Mouse (Mus musculus): ENCODE results near the gene Lmod1.
"Not testable (repeated sequence)": the region's sequence is repeated elsewhere in the genome, so short reads cannot be mapped to it uniquely, and the experiment has no call there.

Lmod1 gene

GRCm38 (mm10) chr1:135361491-135361890 is 36.9 kb downstream of the Lmod1 start:
- in situ Hi-C loops (cut with MseI, MboI): loop anchor here in 1 of 2 experiments (5.0 to 25.0 kb wide), 3 partner anchors 97 to 374 kb away; no protein-coding TSS in a partner anchor

DNA sequence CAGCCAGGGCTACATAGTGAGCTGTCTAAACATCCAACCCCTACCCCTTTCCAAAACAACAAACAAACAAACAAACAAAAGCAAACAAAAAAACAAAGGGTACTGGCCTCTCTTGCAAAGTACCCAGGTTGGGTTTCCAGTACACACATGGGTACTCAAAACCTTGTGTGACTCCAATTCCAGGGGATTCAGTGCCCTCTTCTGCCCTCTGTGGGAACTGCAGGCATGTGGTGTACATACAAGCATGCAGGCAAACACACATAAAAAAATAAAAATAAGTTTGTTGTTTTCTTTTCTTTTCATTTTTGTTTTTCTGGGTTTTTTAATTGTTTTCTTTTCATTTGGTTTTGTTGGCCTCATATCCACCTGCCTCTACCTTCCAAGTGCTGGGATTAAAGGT is 37.5 kb downstream of the Lmod1 start:
- in situ Hi-C loops (cut with MseI, MboI): loop anchor here in 1 of 2 experiments (5.0 to 25.0 kb wide), 3 partner anchors 97 to 375 kb away; no protein-coding TSS in a partner anchor

DNA sequence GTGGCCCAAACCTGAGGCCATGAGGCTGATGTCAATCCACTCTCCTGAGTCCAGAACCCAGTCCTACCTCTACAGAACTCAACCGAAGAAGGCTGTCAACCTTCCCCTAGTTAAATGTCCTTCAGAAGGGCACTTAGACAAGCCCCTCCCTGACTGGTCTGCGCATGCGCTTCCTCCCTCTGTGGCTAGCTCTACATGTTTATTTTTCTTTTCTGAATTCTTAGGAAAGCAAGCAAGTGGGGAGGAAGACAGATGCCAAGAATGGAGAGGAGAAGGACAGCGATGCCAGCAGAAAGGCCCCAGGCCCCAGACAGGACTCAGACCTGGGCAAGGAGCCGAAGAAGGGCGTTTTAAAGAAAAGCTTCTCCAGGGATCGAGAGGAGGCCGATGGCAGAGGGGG is 38.8 kb downstream of the Lmod1 start:
- in situ Hi-C loops (cut with MseI, MboI): loop anchor here in 1 of 2 experiments (5.0 to 25.0 kb wide), 3 partner anchors 99 to 376 kb away; no protein-coding TSS in a partner anchor

DNA sequence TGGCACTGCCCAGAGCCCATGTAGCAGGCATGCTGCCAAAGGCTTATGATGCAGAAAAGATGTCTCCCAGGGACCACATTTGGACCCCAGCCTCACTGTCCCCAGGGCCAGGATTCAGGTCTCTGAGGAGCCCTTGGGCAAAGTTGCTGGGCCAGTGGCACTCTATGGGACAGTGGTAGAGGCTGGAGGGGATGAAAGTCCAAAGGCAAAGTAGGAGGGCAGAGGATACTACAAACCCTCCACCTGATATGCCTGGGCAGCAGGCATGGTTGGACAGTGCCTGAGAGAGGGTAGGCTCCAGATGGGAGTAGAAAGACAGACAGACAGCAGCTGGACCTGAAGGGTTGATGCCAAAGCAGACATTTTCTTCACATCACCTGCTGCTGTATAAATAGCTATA is 41.8 kb downstream of the Lmod1 start:
- in situ Hi-C loops (cut with MseI, MboI): loop anchor here (5.0 to 25.0 kb wide), 3 partner anchors 102 to 379 kb away; no protein-coding TSS in a partner anchor

DNA sequence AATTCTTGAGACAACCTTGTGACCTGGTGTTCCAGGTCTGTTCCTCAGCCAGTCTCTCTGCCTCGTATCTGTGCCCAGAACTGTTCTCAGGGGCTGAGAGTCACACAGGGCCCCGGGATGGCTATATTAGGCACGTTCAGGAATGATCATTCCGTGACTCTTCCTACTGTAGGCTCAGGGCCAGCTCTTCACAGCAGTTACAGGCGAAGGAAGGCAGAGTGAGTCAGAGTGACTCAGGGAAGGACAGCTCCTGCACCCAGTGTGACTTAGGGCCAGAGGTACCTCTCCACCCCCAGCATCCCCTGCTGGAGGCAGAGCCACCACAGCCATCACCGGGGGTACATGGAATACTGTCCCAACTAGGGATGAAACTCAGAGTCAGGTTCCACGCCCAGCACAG is 42.4 kb downstream of the Lmod1 start:
- in situ Hi-C loops (cut with MseI, MboI): loop anchor here (5.0 to 25.0 kb wide), 3 partner anchors 102 to 380 kb away; no protein-coding TSS in a partner anchor

GRCm38 (mm10) chr1:135367595-135367994 is 43.0 kb downstream of the Lmod1 start:
- in situ Hi-C loops (cut with MseI, MboI): loop anchor here (5.0 to 25.0 kb wide), 3 partner anchors 103 to 380 kb away; no protein-coding TSS in a partner anchor

GRCm38 (mm10) chr1:135368245-135368644 is 43.6 kb downstream of the Lmod1 start:
- in situ Hi-C loops (cut with MseI, MboI): loop anchor here (5.0 to 25.0 kb wide), 3 partner anchors 103 to 381 kb away; no protein-coding TSS in a partner anchor

DNA sequence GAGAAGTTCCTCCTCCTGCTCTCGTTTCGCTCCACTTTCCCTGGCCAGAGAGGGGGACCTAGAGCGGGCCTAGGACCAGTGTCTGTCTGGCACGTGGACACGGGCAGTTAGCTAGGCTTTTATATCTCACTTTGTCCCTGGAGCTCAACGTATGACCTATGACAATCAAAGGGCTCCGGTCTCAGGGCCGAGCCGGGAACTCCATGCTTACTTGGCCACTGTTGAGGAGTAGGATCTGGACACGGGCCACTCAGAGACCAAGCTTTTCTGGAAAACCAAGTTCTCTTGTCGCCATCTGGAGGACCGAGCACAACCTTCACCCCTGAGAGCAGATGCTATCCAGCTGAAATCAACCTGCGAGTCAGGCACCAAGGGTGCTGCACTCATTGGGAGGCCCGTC is 44.4 kb downstream of the Lmod1 start:
- in situ Hi-C loops (cut with MseI, MboI): loop anchor here (5.0 to 25.0 kb wide), 3 partner anchors 104 to 382 kb away; no protein-coding TSS in a partner anchor

DNA sequence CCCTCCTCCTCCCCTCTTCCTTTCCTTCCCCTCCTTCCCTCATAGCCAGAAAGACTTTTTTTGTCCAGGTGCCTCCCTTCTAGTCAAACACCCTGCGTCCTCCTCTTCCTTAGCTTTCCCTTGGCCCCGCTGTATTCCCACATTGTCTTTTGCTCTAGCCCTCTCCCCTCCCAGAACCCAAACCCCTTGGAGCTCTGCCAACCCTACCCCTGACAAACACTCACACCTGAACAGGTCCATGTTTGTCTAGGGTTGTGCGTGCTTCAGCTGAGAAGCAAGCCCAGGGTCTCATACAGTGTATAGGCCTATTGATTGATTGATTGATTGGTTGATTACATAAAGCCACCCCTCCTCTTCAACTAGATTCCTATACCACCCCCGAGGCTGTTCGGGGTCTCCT is 44.8 kb downstream of the Lmod1 start:
- in situ Hi-C loops (cut with MseI, MboI): loop anchor here (5.0 to 25.0 kb wide), 3 partner anchors 105 to 382 kb away; no protein-coding TSS in a partner anchor

GRCm38 (mm10) chr1:135373171-135373677 is 48.6 kb downstream of the Lmod1 start:
- in situ Hi-C loops (cut with MseI, MboI): loop anchor here in 1 of 2 experiments (25.0 kb wide), 1 partner anchor 386 kb away; no protein-coding TSS in a partner anchor

DNA sequence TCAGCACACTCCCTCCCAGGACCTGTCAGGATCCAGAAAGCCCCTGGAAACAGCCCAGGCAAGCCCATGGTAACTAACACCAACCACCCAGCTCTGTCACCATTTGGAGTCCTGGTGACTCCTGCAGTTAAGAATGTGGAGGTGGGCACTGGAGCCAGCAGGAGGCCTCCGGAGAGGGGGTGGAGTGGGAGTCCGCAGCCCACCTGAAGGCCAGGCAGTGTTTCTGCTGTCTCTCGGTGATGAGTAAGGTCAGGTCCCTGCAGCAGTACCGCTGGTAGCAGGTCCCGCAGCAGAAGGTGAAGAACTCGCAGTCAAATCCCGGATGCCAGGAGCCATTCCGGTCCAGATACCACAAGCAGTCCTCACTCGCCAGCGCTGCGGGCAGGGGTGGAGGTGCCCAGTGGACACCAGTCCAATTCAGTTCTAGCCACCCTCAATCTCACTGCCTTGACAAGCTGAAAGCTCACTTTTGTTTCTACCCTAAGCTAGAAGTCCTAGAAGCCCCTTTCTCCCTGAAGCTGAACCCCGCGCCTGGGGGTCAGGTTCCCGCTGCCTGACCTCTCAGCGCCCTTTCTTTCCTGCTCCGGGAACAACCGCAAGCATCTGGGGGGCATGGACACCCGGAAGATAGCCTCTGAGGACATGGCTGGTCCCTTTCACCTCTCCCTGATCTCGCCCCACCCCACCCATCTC is 49.7 kb downstream of the Lmod1 start:
- in situ Hi-C loops (cut with MseI, MboI): loop anchor here in 1 of 2 experiments (25.0 kb wide), 1 partner anchor 387 kb away; no protein-coding TSS in a partner anchor

- in situ Hi-C loops (cut with MseI, MboI): loop anchor here in 1 of 2 experiments (25.0 kb wide), 1 partner anchor 388 kb away; no protein-coding TSS in a partner anchor
These were observed 50.4 kb downstream of the Lmod1 start, which contains the start of gene Shisa4 for GRCm38 (mm10) chr1:135374868-135375581. Gene Shisa4, minus strand, starts transcription at chr1:135375237.

DNA sequence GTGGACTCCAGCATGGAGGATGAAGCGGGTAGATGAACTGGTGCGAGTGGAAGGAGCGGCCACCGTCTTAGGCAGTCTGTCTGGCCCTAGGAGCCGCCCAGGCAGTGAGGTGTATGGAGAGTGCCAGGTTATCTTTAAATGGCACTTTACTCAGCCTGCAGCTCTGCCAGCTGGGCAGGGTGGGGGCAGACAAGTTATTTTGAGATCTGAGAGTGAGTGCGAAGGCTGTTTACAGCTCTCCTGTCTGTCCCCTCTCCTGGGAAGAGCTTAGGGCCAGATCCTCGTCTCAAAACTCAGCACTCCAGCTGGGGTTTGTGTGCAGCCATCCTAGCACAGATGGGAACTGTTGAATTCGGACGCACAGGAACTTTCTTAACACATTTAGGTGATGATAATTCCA is 54.0 kb downstream of the Lmod1 start:
- in situ Hi-C loops (cut with MseI, MboI): no loop called here

DNA sequence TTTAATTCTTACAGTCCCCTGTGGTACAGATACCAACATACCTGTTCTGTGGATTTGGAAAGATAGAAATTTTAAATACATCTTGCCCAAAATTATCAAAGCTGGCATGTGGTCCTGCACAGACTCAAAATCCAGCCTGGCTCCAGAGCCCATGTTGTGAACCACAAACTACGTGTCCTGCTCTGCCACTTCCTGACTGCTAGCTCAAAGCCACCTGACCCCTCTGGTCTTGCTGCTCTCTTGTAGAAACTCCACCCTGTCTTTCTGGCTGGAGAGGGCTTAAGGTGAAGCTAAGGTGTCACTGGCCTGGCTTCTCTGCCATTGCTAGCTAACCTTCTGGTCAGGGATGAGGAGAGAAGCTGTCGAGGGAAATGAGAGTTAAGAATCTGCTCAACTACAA is 54.4 kb downstream of the Lmod1 start:
- in situ Hi-C loops (cut with MseI, MboI): no loop called here

DNA sequence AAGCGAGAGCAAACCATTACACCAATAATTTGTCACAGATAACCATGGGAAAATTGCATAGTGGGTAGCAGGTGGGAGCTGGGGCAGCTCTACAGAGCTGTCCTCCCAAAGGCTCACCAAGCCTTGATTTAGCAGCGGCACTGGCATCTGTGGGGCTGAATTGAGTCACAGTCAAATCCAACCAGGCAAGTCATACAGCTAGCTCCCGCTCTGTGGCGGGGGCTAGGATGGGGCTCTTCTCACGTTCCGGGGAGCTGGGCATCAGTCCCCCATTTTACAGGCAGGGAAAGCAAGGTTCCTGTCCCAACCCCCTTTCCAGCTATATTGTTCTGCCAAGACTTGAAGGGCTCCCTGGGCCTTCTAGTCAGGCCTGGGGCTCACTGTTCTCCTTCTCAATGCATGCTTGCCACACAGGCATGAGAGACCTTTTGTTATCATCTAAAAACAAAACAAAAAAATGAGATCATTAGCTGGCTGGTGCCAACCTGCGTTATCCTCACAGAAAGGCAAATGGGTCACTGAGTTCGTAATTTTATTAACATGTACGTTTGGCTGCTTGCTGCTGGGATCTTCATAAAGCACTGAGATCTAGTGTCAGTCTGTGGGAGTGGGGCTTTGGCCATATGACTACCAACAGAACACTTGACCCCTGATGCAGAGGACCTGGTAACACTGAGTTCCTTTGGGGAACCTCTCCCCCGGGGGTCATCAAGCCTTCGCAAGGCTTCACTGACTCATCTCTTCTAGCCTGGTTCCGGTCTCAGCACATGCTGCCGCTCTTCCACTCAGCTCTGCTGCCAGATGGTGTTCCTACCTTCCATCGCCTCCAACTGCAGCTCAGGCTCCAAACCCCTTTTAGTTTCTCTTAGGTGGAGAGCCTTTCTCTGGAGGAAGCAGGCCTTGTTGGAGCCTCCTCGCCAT is 55.7 kb downstream of the Lmod1 start:
- in situ Hi-C loops (cut with MseI, MboI): no loop called here

DNA sequence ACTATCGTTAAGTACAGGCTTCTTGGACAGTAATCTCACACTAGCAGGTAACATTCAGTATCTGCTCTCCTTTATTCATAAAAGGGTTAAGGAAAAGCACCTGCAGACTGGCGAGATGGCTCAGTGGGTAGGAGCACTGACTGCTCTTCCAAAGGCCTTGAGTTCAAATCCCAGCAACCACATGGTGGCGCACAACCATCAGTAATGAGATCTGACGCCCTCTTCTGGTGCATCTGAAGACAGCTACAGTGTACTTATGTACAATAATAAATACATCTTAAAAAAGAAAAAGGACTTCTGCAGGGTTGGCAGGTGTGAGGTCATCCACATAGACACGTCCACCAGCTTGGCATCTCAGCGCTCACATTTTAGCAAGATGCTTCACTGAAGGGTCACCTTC is 57.0 kb downstream of the Lmod1 start:
- in situ Hi-C loops (cut with MseI, MboI): not testable (repeated sequence)

- in situ Hi-C loops (cut with MseI, MboI): no loop called here
These were observed 59.6 kb downstream of the Lmod1 start for GRCm38 (mm10) chr1:135384171-135384570.

- in situ Hi-C loops (cut with MseI, MboI): no loop called here
These were observed 60.6 kb downstream of the Lmod1 start for GRCm38 (mm10) chr1:135385161-135385560.

- in situ Hi-C loops (cut with MseI, MboI): no loop called here
These were observed 74.9 kb downstream of the Lmod1 start for GRCm38 (mm10) chr1:135399466-135399865.

GRCm38 (mm10) chr1:135401452-135402110 is 77.0 kb downstream of the Lmod1 start:
- in situ Hi-C loops (cut with MseI, MboI): no loop called here

All from mouse trophoblast stem cell (cell line).